Mouse (Mus musculus) kidney, postnatal 10 days (tissue): ENCODE results near the gene Parn.
"Not testable (repeated sequence)": the region's sequence is repeated elsewhere in the genome, so short reads cannot be mapped to it uniquely, and the experiment has no call there.

ENCODE experiments used
- DNase-seq: peaks from one replicate; pipeline ENCODE4 v3.0.0; 2021; ENCODE audit warnings: mixed read lengths

Gene Parn

DNA sequence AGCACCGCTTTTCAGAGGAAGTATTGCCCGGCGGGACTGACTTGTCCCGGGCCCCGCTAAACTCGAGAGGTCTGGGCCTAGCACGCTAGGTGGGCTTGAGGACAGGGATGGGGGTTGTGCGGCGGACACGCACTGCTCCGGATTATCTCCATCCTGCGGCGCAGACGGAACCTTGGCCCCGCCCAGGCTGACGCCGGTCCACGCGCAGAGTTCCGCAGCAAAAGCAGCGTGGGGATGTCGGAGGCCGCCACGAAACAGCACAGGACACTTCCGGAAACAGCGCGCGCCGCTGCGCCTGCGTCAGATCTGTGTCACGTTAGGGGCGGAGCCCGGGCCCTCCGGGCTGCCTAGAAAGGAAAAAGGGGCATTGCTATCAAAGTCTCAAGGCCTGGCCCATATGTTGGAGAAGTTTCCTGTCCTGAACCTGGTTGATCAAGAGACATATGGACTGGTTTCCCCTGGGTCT, at the start of gene Parn:
Parn (minus strand) TSS at position 293 of the 466 bp plus-strand sequence.
- DNase-seq, result peak; percentile 96

DNA sequence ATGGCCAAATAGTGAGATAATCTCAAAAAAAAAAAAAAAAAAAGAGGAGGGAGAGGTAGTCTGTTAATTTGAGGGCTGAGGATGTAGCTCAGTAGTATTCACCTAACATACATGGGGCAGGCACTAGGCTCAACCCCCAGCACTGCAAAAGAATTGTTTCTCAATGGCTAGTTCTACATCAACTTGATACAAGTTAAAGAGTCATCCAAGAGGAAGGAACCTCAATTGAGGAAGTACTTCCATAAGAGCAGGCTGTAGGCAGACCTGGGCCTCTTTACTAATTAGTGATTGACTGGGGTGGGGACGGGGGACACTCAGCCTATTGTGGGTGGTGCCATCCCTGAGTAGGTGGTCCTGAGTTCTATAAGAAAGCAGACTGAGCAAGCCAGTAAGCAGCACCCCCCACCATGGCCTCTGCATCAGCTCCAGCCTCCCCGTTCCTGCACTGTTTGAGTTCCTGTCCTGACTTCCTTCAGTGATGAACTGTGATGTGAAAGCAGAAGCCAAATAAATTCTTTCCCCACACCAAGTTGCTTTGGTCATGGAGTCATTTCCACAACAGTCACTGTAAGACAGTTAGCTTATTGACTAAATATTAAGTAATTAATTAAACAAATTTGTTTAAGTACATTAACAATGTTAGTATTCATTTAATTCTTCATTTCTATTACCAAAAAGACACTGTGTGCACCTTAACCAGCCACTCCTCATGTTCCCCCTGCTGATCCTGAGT, 49.0 kb upstream of the Parn start:
- no peak for DNase-seq

DNA sequence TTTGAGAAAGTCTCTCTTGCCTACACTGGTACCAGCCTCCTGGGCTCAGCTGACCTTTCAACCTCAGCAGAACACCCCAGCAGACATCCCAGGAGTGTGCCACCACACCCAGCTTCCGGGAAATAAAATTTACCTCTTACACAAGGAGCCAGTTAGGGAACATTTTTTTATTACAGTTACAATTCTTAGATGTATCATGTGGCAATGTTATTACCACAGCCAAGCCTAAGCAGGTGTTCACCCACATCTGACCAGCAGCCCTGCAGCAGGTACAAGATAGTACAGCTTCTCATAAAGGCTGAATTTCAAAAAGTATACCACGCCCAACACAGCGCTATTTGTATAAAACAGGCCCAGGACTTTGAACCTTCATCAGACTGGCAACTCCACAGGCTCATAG, 46.9 kb upstream of the Parn start:
- no peak for DNase-seq

DNA sequence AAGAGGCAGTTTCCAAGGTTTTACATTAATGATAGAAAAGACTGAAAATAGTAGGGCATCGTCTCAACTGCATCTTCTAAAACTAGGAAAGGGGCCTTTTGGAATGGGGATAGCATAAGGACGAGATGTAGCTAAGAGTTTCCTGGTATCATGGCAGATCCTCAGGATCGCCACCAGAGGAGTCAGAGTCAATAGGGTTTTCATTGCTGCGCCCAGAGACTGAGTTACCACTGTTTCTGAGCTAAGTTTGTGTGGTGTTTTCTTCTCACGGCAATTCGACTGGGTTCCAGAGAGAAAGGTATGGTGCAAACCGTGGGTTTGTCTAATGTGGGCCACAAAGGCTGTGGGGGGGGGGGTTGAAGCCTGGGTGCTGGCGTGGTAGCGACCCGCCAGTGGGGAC, 36.7 kb upstream of the Parn start:
- DNase-seq, result no peak

DNA sequence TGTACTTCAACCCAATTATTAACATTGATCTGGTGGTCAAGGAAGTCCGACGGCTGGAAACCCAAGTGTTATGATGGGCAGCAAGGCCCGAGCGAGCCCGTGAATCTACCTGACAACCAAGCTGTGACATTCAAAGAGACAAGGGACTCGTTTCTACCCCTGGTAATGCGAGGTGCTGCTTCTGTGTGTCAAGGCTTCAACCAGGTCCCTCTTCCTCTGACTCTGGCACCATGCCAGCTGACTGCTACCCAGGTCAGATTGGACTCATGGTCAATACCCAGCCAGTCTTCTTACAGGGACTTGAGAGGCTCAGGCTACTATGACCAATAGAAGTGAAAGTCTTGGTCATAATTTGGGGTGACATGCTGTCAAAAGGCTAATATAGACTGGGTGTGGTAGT, 34.2 kb upstream of the Parn start:
- peak; percentile 31 for DNase-seq

DNA sequence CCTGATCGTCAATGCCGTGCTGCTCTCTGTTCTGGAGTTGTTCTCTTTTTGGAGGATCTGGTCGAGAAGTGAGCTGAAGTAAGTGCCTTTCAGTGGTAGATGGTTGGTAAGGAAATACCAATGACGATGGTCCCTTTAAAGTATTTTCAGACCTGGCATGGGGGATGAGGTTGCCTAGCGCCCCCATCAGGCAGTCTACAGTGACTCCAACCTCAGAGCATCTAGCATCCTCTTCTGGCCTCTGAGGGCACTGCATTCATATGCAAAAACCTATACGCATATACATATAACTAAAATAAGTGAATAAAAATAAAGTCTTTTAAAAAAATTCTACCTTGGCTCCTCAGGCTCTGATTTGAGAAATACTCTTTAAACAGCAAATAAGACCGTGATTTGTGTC, 31.0 kb upstream of the Parn start:
- DNase-seq, result no peak

DNA sequence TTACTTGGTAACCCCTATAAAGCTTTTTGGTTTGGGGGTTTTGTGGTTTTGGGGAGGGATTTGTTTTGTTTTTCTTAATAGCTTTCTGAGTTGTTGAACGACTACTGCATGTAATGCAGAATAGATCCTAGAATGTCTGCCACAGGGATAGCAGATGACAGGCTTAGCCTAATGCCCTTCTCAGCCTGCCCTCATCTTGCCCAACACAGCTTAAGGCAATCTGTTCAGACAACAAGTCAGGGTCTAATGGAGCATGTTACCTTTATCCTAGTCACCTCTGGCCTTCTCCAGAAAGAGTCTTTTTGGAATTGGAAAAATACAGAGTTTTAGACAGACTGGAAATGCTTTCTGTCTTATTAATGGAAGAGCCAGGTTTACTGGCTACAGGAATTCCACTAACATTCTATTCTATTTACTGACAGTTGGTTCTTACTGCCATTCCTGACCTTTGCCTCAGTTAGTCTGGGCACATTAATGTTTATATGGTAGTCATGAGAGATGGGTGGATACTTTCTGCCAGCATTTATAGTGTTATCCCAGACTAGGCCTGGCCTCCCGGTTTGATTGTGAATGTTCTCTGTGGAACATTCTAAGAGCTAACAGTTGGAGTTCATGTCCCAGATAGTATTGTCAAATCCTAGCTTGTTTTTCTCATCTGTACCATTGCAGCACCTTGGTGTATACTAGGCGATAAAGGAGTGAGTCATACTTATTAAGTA, 10.8 kb upstream of the Parn start:
- DNase-seq, result no peak

DNA sequence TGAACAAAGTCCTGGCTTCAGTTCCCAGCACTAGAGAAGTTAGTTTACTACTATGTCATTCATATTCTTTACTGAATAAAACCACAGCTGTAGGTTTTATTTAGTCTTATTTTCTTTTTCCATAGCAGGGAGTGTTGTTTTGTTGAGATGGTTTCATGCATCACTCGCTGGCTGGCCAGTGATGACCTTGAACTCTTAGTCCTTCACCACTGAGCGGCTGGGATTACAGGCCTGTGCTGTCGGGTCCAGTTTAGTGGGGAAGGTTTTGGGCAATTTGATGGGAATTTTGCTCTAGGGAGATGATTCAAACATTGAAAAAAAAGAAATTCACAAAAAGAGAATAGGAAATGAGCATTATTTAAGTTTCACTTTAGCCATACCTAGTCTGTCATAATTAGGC, 6.5 kb upstream of the Parn start:
- DNase-seq, result no peak

DNA sequence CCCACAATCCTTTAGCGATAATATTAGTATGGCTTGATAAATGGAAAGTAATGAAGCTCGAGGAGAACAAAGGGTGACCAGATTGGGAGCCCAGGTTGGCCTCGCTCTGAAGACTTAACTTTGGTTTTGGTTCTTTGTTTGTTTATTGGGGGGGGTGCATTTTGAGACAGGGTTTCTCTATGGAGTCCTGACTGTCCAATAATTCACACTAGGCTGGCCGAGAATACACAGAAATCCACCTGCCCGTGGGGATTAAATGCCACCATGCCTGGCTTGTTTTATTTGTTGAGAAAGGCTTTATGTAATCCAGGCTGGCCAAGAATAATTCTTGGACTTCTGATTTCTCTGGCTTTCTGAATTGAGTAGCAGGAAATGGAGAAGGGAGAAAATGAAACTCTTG, 5.1 kb upstream of the Parn start:
- DNase-seq, result no peak

DNA sequence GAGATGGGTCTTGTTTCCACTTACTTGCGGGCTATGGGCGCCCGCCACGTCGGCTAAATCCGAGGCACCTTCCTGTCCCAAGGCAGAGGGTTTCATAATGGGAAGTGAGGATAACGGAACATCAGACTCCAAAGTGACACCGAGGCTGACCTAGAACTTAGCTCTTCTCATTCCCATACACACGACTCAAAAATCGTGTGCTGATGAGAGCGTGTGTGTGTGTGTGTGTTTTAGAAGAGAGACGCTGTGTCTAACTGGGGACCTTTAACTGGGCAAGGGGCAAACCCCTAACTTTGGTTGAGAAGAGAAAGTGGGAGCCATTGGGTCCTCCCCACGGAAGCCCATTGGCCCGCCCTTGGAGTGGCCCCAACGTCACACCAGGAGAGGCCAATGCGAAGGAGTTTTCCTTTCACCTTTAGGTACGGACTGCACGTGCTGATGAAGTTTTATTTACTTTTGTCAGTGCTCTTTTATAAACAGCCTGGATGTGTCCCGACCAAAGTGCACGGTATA, 4.5 kb upstream of the Parn start:
- DNase-seq, result peak; percentile 77

DNA sequence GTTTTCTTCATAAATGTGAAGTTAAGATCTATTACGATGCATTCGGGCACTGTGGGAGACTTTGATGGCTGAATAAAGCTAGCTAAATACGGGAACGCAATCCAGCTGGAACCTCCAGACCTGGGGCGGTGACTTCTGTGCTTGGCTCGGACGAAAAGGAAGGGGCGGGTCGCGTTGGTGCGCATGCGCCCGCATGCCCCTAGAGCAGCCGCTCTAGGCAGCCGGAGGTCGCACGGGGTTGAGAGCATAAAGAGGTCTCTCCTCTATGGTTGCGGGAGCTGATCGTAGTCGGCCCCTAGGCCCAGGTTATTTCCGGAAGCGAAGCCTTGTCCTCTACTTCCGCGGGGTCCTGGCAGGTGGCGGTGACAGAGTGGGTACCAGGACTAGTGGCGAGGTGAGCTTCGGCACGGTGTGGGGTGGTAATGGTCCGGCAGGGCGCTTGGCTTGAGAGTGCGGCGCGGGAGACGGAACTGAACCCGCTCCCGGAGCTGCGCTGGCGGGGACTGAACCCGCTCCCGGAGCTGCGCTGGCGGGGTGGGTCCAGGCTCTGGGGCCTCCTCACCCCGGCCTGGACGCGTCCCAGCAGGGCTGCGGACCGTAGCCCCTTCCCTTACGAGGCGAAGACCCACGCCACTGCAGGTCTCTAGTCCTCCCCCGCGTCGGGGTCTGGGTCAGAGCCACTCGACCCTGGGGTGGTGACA, 3.9 kb upstream of the Parn start, which contains the start of the genes Bfar and 3110001I22Rik:
Bfar (plus strand) TSS at position 174 of the 701 bp plus-strand sequence.
3110001I22Rik (plus strand) TSS at position 245 of the 701 bp plus-strand sequence.
- DNase-seq, result peak; percentile 95

DNA sequence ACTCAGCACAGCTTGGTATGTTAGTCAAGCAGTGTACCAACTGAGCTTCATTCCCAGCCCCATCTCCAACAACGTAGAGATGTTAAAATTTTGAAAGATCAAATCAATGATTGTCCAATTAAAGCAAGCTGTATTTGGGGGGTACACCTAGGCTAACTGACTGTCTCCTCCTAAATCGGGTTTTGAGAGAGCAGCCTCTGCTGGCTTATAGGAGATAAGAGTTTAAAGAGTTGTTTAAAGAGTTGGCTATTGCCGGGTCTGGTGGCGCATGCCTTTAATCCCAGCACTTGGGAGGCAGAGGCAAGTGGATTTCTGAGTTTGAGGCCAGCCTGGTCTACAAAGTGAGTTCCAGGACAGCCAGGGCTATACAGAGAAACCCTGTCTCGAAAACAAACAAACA, 2.9 kb upstream of the Parn start:
- not testable (repeated sequence) for DNase-seq

DNA sequence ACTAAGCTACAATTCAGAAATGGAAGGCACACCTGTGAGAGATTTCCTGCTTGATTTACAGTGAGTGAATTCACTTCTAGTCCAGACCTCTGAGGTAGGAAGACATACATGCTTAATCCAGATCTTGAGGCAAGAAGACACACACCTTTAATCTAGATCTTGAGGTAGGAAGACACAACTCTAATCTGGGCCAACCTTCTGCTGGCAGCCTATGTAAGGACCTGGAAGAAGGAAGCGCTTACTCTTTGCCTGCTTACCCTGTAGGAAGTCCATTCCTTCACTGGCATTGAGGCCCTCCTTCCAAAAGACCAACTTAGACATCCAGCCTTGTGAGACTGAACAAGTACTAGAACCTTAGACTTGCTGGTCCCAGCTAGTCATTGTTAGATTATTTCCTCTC, 1.3 kb upstream of the Parn start:
- DNase-seq, result no peak

DNA sequence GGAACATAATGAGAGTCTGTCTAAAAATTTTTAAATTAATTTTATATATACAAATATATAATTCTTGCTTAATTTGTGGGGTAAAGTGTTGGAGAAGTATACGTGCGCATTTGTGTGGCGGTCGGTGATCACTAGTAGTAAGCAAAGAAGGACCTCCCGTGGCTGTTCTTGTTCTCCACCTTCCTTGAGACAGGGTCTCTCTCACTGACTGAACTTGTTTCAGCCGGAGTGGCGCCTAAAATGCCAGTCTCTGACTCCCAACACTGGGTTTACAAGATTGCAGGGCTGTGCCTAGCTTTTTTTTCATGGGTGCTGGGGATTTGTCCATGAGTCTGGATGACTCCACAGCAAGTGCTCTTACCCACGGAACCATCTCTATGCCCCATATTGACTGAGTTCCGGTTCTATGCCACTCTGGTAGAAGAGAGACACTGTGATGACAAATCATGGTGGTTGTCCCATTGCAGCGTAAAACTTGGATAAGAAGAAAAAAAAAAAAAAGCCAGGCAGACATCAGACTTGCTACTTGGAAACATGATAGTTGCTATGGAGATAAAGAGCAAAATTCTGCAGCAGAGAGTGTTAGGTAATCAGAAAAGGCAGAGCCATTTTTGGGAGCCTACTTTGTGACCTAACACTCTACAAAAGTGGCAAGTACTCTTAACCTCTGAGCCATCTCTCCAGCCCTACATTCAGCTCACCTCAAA, 585 bp upstream of the Parn start:
- DNase-seq, result no peak

DNA sequence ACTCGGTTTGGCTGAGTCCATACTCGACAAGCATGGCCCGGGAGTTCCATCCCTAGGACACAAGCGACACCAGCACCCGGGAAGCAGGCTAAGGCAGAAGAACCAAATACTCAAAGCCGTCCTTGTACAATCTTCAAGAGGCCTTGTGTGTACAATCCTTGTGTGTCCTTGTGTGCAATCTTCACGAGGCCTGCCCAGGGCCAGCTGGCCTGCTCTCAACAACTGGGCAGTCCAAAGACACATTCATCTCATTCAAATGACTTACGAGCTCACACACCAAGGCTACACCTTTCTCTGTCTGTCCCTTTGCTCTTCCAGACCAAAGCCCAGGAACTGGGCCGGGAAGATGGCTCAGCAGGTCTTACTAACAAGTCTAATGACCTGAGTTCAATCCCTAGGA, 7.2 kb downstream of the Parn start:
- no peak for DNase-seq

DNA sequence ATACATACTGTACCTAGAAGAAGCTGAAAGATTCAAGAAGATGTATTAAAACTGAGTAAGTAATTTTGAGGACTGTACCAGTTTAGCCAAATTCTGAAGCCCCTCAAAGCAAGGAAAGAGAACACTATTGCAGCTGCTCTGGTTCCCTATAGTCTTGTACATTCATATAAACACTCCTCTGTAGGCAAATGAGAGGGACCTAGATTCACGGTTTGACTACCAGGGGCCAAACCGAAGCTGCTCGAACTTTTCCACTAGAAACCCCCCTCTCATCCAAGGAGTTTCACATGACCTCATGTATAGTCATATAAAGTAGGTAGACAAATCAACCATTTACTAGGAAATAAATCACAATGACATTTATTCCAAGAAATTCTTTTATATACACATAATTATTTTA, 9.1 kb downstream of the Parn start:
- no peak for DNase-seq

DNA sequence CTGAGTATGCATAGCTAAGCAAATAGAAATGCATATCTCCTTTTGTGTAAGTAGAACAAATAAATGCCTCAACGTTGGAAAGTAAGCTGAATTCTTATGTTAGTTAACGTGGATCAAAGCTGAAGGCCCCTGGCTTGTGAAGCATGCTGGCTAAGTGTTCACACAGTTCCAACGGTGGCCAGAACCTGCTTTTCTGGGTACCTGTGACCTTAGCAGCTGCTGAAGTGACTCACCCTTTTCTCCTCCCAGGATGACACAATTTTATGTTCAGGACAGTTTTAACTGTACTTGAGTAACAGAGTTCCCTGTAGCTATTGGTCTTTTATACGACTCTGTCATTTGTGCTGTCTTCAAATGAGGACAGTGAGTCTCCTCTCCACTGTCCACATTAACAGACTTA, 22.0 kb downstream of the Parn start:
- no peak for DNase-seq

DNA sequence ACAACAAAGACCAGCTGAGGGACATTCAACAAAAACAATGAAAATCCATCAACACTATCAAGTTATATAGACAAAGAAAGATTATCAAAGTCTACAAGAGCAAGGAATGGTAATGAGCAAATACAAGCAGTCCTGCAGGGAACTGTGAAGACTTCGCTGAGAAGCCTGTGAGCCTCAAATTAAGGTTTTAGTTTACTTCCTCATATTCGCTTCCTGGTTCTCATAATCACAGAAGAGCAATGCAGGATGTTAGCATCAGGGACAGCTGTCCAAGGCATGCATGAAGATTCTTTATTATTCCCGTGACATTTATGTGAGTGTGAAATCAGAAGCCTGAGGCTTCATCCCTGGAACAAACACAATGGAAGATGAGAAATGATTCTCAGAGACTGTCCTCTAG, 23.5 kb downstream of the Parn start:
- DNase-seq, result no peak

DNA sequence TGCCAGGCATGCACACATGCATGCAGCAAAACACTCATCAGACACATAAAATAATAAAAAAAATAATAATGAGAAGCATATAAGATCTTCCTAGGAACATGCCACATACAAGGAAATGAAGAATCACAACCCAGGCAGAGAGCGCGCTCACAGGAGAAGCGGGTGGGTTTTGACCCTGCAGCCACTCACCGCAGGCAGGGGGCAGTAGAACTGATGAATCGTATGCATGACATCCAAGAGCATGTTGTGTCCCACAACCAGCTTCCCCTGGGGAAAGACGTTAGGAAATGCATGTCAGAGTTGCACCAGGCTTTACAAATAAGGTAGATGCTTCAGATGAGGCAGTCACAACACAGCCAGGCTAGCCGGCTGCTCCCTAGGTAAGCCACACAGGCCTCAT, 27.9 kb downstream of the Parn start:
- peak; percentile 32 for DNase-seq

DNA sequence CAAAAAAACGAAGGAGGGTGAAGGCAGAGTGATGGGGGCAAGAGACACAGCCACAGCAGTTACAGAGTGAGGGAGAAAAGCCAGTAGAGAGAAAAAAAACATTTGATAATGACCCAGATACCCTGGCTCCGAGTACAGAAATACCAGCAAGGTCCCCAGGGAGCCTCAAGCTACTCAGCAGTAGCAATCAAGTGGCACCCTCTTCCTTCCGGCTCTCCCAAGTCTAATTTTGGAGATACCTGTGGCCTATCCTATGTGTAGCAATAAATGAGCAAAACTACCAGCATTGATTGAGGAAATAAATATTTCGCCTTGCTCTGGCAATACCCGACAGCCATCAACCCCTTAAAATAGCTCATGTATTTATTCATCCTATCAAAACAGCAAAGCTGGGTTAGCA, 28.5 kb downstream of the Parn start:
- DNase-seq, result no peak

DNA sequence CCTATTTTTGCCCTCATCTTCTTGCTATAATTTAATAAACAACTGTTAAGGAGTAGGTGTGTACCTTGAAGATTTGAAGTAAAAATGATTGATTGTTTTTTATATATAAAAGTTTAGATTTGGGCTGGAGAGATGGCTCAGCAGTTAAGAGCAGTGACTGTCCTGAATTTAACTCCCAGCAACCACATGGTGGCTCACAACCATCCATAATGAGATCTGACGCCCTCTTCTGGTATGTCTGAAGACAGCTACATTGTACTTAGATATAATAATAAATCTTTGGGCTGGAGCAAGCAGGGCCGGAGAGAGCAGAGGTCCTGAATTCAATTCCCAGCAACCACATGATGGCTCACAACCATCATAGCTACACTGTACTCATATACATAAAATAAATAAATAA, 29.8 kb downstream of the Parn start:
- not testable (repeated sequence) for DNase-seq

DNA sequence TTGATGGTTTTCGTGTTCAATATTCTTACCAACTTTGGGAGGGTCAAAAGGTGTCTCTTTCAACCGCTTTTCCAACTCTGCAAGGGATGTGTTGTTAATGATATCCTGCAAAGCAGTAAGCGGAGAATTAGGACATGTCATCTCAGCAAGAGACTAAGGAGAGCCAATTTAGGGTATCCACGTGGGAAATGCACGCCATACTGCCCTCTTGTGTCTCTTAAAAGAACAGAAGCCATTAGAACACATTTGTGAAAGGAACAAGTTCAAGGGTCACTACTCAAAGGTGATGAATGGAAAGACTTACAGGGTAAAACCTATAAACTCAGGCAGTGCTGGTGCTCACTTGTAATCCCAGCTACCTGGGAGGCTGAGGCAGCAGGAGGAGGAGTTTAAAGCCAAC, 39.6 kb downstream of the Parn start:
- peak; percentile 20 for DNase-seq
